Mouse (Mus musculus): ENCODE measurements around the gene Plaur.

- TF ChIP-seq ZC3H11A (IDR thresholded peaks at IDR 0.05; ENCODE audit: borderline replicate concordance, low read depth, low read length) (no peak), HCFC1 (IDR thresholded peaks at IDR 0.05; ENCODE audit: borderline replicate concordance, insufficient read depth, low read length) (no peak), MAFK (IDR thresholded peaks at IDR 0.05; ENCODE audit: insufficient read depth, low read depth, low read length) (no peak)
These were observed 39.0 kb upstream of the Plaur start for GRCm38 (mm10) chr7:24423107-24423763.

All from ES-E14 (cell line).